Mouse (Mus musculus) myocyte (in vitro differentiated cells): ENCODE results near the gene P2rx6. TPM values are rescaled to one million over a fixed set of nuclear protein-coding genes. Genes with fewer than 3 reads are reported as not detected.

Source experiments
- H3K27me3 ChIP-seq: one replicate; pipeline ENCODE4 v1.6.1; 2011; ENCODE audit not compliant: control insufficient read depth, insufficient read depth, insufficient read length
- H3K36me3 ChIP-seq: one replicate; pipeline ENCODE4 v1.6.1; 2011; ENCODE audit not compliant: control insufficient read depth, insufficient read depth
- H3K4me2 ChIP-seq: one replicate; pipeline ENCODE4 v1.6.1; 2011; ENCODE audit warnings: low read depth, control low read depth
- H3K4me3 ChIP-seq: one replicate; pipeline ENCODE4 v1.5.1; 2011; ENCODE audit warnings: mild to moderate bottlenecking, control low read depth, moderate library complexity
- H3K79me2 ChIP-seq: one replicate; pipeline ENCODE4 v1.6.1; 2011; ENCODE audit not compliant: control insufficient read depth, insufficient read depth
- H3ac ChIP-seq: one replicate; pipeline ENCODE4 v1.6.1; 2011; ENCODE audit not compliant: control insufficient read depth, insufficient read length
- CEBPB ChIP-seq: IDR thresholded peaks from 2 replicates; pipeline ENCODE4 v1.6.1; 2011; ENCODE audit warnings: mild to moderate bottlenecking, moderate library complexity; ENCODE audit not compliant: poor library complexity, insufficient read depth, severe bottlenecking
- E2F4 ChIP-seq: IDR thresholded peaks from one replicate; pipeline ENCODE4 v1.6.1; 2011; ENCODE audit warnings: mild to moderate bottlenecking, control low read depth, moderate library complexity; ENCODE audit not compliant: insufficient read depth
- MAX ChIP-seq: IDR thresholded peaks from one replicate; pipeline ENCODE4 v1.6.1; 2011; ENCODE audit warnings: low read depth, mild to moderate bottlenecking, control low read depth
- MYOD1 ChIP-seq, 3 experiments: IDR thresholded peaks; one replicate each; pipeline ENCODE4 v1.6.1; 2011; ENCODE audit warnings: control low read depth in 2 of 3, low read depth in 2 of 3, mild to moderate bottlenecking in 2 of 3, moderate library complexity in 1 of 3; ENCODE audit not compliant: insufficient read length in 2 of 3, control insufficient read depth in 1 of 3
- MYOG ChIP-seq, 3 experiments: IDR thresholded peaks; one replicate each; pipeline ENCODE4 v1.6.1; 2011; ENCODE audit warnings: control low read depth in 2 of 3, low read depth in 2 of 3, mild to moderate bottlenecking in 2 of 3; ENCODE audit not compliant: insufficient read length in 2 of 3, control insufficient read depth in 1 of 3, insufficient read depth in 1 of 3
- POLR2A ChIP-seq: IDR thresholded peaks from one replicate; pipeline ENCODE4 v1.6.1; 2011; ENCODE audit warnings: low read depth, mild to moderate bottlenecking, control low read depth, moderate library complexity; ENCODE audit not compliant: insufficient read length
- POLR2AphosphoS2 ChIP-seq: IDR thresholded peaks from one replicate; pipeline ENCODE4 v1.6.1; 2011; ENCODE audit warnings: low read depth, control low read depth; ENCODE audit not compliant: insufficient read length
- REST ChIP-seq: IDR thresholded peaks from one replicate; pipeline ENCODE4 v1.6.1; 2011; ENCODE audit warnings: mild to moderate bottlenecking, control low read depth, moderate library complexity; ENCODE audit not compliant: insufficient read depth, insufficient read length
- SRF ChIP-seq: IDR thresholded peaks from one replicate; pipeline ENCODE4 v1.6.1; 2011; ENCODE audit warnings: low read depth; ENCODE audit not compliant: control insufficient read depth, insufficient read length
- TCF12 ChIP-seq: IDR thresholded peaks from one replicate; pipeline ENCODE4 v1.6.1; 2011; ENCODE audit warnings: mild to moderate bottlenecking, control low read depth; ENCODE audit not compliant: poor library complexity, insufficient read depth, severe bottlenecking
- TCF3 ChIP-seq: IDR thresholded peaks from one replicate; pipeline ENCODE4 v1.6.1; 2011; ENCODE audit warnings: low read depth, control low read depth; ENCODE audit not compliant: insufficient read length
- USF1 ChIP-seq: IDR thresholded peaks from one replicate; pipeline ENCODE4 v1.6.1; 2011; ENCODE audit warnings: low read depth, mild to moderate bottlenecking, control low read depth, moderate library complexity
- polyA plus RNA-seq: library from polyadenylated mRNA; unstranded; fragments of >200 nt; fragmentation: generic; extraction: Trizol; gene quantifications from one replicate; pipeline ENCODE4 v1.2.1, GENCODE M21; 2012; ENCODE audit warnings: missing spikeins

The P2rx6 gene
- polyA plus RNA-seq, 1 experiment = 3.3 TPM

- H3K79me2 ChIP-seq = no peaks in the 10 kb centered on the region
- no peaks in the 10 kb centered on the region for H3K27me3 ChIP-seq
- H3K4me3 ChIP-seq = no peak overlapping the region
- no peak overlapping the region for H3ac ChIP-seq
- peaks cover 37% of the 10 kb centered on the region for H3K36me3 ChIP-seq
- no peak overlapping the region for H3K4me2 ChIP-seq
- TF ChIP-seq SRF (no peak), POLR2A (no peak), POLR2AphosphoS2 (peak; percentile 60)
These were observed 34.1 kb upstream of the P2rx6 start for GRCm38 (mm10) chr16:17527606-17528005.

- no peaks in the 10 kb centered on the region for H3K27me3 ChIP-seq
- no peak overlapping the region for H3ac ChIP-seq
- H3K79me2 ChIP-seq = no peaks in the 10 kb centered on the region
- H3K4me3 ChIP-seq = no peak overlapping the region
- TF ChIP-seq TCF3 = no peak
- no peak for TF ChIP-seq TCF12
- no peak for TF ChIP-seq MAX
- no peak for TF ChIP-seq SRF
- TF ChIP-seq E2F4 = no peak
- no peak for TF ChIP-seq USF1
- TF ChIP-seq CEBPB = no peak
- TF ChIP-seq POLR2AphosphoS2 = no peak
- TF ChIP-seq MYOG (IDR thresholded peaks at IDR 0.05; ENCODE audit: control insufficient read depth in 1 of 3, insufficient read depth in 1 of 3, insufficient read length in 2 of 3, low read depth in 2 of 3) = no peak
- TF ChIP-seq REST = no peak
- no peak for TF ChIP-seq MYOD1 (IDR thresholded peaks at IDR 0.05; ENCODE audit: control insufficient read depth in 1 of 3, insufficient read length in 2 of 3, low read depth in 2 of 3)
- H3K4me2 ChIP-seq = no peak overlapping the region
- peaks cover 37% of the 10 kb centered on the region for H3K36me3 ChIP-seq
These were observed 33.4 kb upstream of the P2rx6 start for GRCm38 (mm10) chr16:17528276-17528675.

GRCm38 (mm10) chr16:17529981-17530586 is 31.6 kb upstream of the P2rx6 start:
- H3K79me2 ChIP-seq = no peaks in the 10 kb centered on the region
- peak overlapping the region; percentile 55 for H3ac ChIP-seq
- peak overlapping the region; percentile 93 for H3K4me3 ChIP-seq
- peaks cover 23% of the 10 kb centered on the region for H3K36me3 ChIP-seq
- TF ChIP-seq REST = no peak
- TF ChIP-seq MYOD1 (IDR thresholded peaks at IDR 0.05; ENCODE audit: control insufficient read depth in 1 of 3, insufficient read length in 2 of 3, low read depth in 2 of 3) = no peak
- no peak for TF ChIP-seq TCF12
- TF ChIP-seq MAX = no peak
- no peak for TF ChIP-seq POLR2A
- no peak for TF ChIP-seq MYOG (IDR thresholded peaks at IDR 0.05; ENCODE audit: control insufficient read depth in 1 of 3, insufficient read depth in 1 of 3, insufficient read length in 2 of 3, low read depth in 2 of 3)
- no peak for TF ChIP-seq CEBPB
- no peaks in the 10 kb centered on the region for H3K27me3 ChIP-seq
- peak overlapping the region; percentile 80 for H3K4me2 ChIP-seq

- TF ChIP-seq POLR2AphosphoS2 (peak; percentile 80), MAX (no peak), MYOD1 (IDR thresholded peaks at IDR 0.05; ENCODE audit: control insufficient read depth in 1 of 3, insufficient read length in 2 of 3, low read depth in 2 of 3) (peak in 1 of 3 experiments; percentile 37), POLR2A (peak; percentile 85), MYOG (IDR thresholded peaks at IDR 0.05; ENCODE audit: control insufficient read depth in 1 of 3, insufficient read depth in 1 of 3, insufficient read length in 2 of 3, low read depth in 2 of 3) (no peak), TCF12 (no peak), REST (no peak), E2F4 (no peak), CEBPB (no peak), SRF (no peak), TCF3 (no peak), USF1 (no peak)
- peak within 1 kb of the TSS; percentile 99 for H3K4me2 ChIP-seq
- peak within 1 kb of the TSS; percentile 55 for H3ac ChIP-seq
- no peaks in the 10 kb centered on the region for H3K27me3 ChIP-seq
- H3K4me3 ChIP-seq = peak within 1 kb of the TSS; percentile 93
- no peaks in the 10 kb centered on the region for H3K79me2 ChIP-seq
- H3K36me3 ChIP-seq = peaks cover 17% of the 10 kb centered on the region
These were observed 30.9 kb upstream of the P2rx6 start, which contains the start of gene Thap7 for GRCm38 (mm10) chr16:17530640-17531288. Gene Thap7 (minus strand): TSS chr16:17531136.

GRCm38 (mm10) chr16:17532271-17532670 is 29.4 kb upstream of the P2rx6 start:
- H3K4me3 ChIP-seq = peak overlapping the region; percentile 93
- no peak for TF ChIP-seq SRF
- no peak for TF ChIP-seq E2F4
- no peak for TF ChIP-seq REST
- TF ChIP-seq POLR2AphosphoS2 = no peak
- TF ChIP-seq MYOG (IDR thresholded peaks at IDR 0.05; ENCODE audit: control insufficient read depth in 1 of 3, insufficient read depth in 1 of 3, insufficient read length in 2 of 3, low read depth in 2 of 3) = no peak
- no peak for TF ChIP-seq CEBPB
- TF ChIP-seq TCF3 = no peak
- TF ChIP-seq TCF12 = no peak
- TF ChIP-seq MYOD1 (IDR thresholded peaks at IDR 0.05; ENCODE audit: control insufficient read depth in 1 of 3, insufficient read length in 2 of 3, low read depth in 2 of 3) = no peak
- TF ChIP-seq MAX = no peak
- TF ChIP-seq POLR2A = no peak
- TF ChIP-seq USF1 = no peak
- no peaks in the 10 kb centered on the region for H3K27me3 ChIP-seq
- peaks cover 6% of the 10 kb centered on the region for H3K36me3 ChIP-seq
- H3K4me2 ChIP-seq = peak overlapping the region; percentile 99
- no peak overlapping the region for H3ac ChIP-seq
- H3K79me2 ChIP-seq = no peaks in the 10 kb centered on the region
